Mouse (Mus musculus): Measurements from ENCODE around the gene Alpk1.

GRCm38 (mm10) chr3:127634984-127635349 lies 145.4 kb downstream of the Alpk1 start:
- TF ChIP-seq ZC3H11A (IDR thresholded peaks at IDR 0.05; ENCODE audit: borderline replicate concordance, low read depth, low read length) (no peak), HCFC1 (IDR thresholded peaks at IDR 0.05; ENCODE audit: borderline replicate concordance, insufficient read depth, low read length) (no peak), CHD2 (IDR thresholded peaks at IDR 0.05; ENCODE audit: low read depth, low read length) (no peak), ZNF384 (IDR thresholded peaks at IDR 0.05; ENCODE audit: low read depth, low read length) (no peak)
